Comparison of ENCODE assay signal across 14 mouse cellular contexts in genomic region chr13:85771027-85771681, GRCm38 (mm10).
"Had no signal": no experiment of that assay in that cellular context is flagged by ENCODE, and none has a peak within 500 bp of the region (broad histone marks: within the 10 kb centered on the region; RNA-seq: fewer than 3 reads in every experiment).

No protein-coding gene starts in this region.

- ATAC-seq: midbrain, embryonic 16.5 days had no signal

- H3K9me3 ChIP-seq: midbrain, embryonic 10.5 days; neural tube, embryonic 13.5 days had no signal

- H3K27ac ChIP-seq: layer of hippocampus, adult 2 months; liver, embryonic 14.5 days; midbrain, embryonic 10.5 days; neural tube, embryonic 13.5 days had no signal

- H3K27me3 ChIP-seq: neural tube, embryonic 13.5 days had no signal

- H3K4me2 ChIP-seq: neural tube, embryonic 13.5 days had no signal

- DNase-seq: kidney, adult 18-20 months; kidney, postnatal 10 days; kidney, postnatal 4 days; lung, adult 18-20 months; lung, postnatal 10 days; lung, postnatal 4 days; retina, postnatal 1 day; right cerebral cortex, postnatal 4 days; thymus, postnatal 36 days had no signal

- H3K4me1 ChIP-seq: midbrain, embryonic 10.5 days had no signal

- H3K9ac ChIP-seq: liver, embryonic 14.5 days; neural tube, embryonic 13.5 days had no signal

- H3K4me3 ChIP-seq: layer of hippocampus, adult 2 months; midbrain, embryonic 10.5 days; neural tube, embryonic 13.5 days had no signal

- H3K36me3 ChIP-seq: midbrain, embryonic 10.5 days; neural tube, embryonic 13.5 days had no signal
